Mouse (Mus musculus): Measurements from ENCODE around the gene Cmtm1. TPM values are rescaled to one million over a fixed set of nuclear protein-coding genes. Genes with fewer than 3 reads are reported as not detected.
"Not testable (repeated sequence)": the region's sequence is repeated elsewhere in the genome, so short reads cannot be mapped to it uniquely, and the experiment has no call there.

Gene Cmtm1
- polyA plus RNA-seq, 1 experiment, result 14.7 TPM

- Histone ChIP-seq H3K27ac (ENCODE audit: control insufficient read depth, insufficient read depth, low read depth, low read length) (no peak overlapping the region), H3K4me1 (ENCODE audit: control insufficient read depth, insufficient read depth, low read length) (peaks cover 8% of the 10 kb centered on the region), H3K27me3 (ENCODE audit: control insufficient read depth, insufficient read depth, low read length) (no peaks in the 10 kb centered on the region), H3K4me3 (ENCODE audit: control insufficient read depth, low read depth, low read length) (no peak overlapping the region), H3K36me3 (ENCODE audit: control insufficient read depth, insufficient read depth, low read length) (no peaks in the 10 kb centered on the region)
- TF ChIP-seq CTCF (IDR thresholded peaks at IDR 0.05; ENCODE audit: control insufficient read depth, insufficient read depth, insufficient replicate concordance, low read depth, low read length), result peak; percentile 39; the same call in 1 of the 2 replicates
- TF ChIP-seq POLR2A (IDR thresholded peaks at IDR 0.05; ENCODE audit: control insufficient read depth, low read depth, low read length), result no peak
These were observed 3.4 kb upstream of the Cmtm1 start for GRCm38 (mm10) chr8:104313311-104313710.

GRCm38 (mm10) chr8:104312023-104312422 lies 2.1 kb upstream of the Cmtm1 start:
- H3K4me1 ChIP-seq (ENCODE audit: control insufficient read depth, insufficient read depth, low read length); H3K27ac ChIP-seq (ENCODE audit: control insufficient read depth, insufficient read depth, low read depth, low read length); H3K27me3 ChIP-seq (ENCODE audit: control insufficient read depth, insufficient read depth, low read length); H3K4me3 ChIP-seq (ENCODE audit: control insufficient read depth, low read depth, low read length); H3K36me3 ChIP-seq (ENCODE audit: control insufficient read depth, insufficient read depth, low read length): not testable (repeated sequence)

GRCm38 (mm10) chr8:104308341-104308740 lies 1.6 kb downstream of the Cmtm1 start:
- H3K4me3 ChIP-seq (ENCODE audit: control insufficient read depth, low read depth, low read length); H3K36me3 ChIP-seq (ENCODE audit: control insufficient read depth, insufficient read depth, low read length); H3K27me3 ChIP-seq (ENCODE audit: control insufficient read depth, insufficient read depth, low read length); H3K4me1 ChIP-seq (ENCODE audit: control insufficient read depth, insufficient read depth, low read length); H3K27ac ChIP-seq (ENCODE audit: control insufficient read depth, insufficient read depth, low read depth, low read length): not testable (repeated sequence)

GRCm38 (mm10) chr8:104304962-104305361 lies 5.0 kb downstream of the Cmtm1 start:
- Histone ChIP-seq H3K27me3 (ENCODE audit: control insufficient read depth, insufficient read depth, low read length) (no peaks in the 10 kb centered on the region), H3K36me3 (ENCODE audit: control insufficient read depth, insufficient read depth, low read length) (no peaks in the 10 kb centered on the region), H3K4me1 (ENCODE audit: control insufficient read depth, insufficient read depth, low read length) (peaks cover 3% of the 10 kb centered on the region), H3K27ac (ENCODE audit: control insufficient read depth, insufficient read depth, low read depth, low read length) (no peak overlapping the region), H3K4me3 (ENCODE audit: control insufficient read depth, low read depth, low read length) (no peak overlapping the region)
- TF ChIP-seq CTCF (IDR thresholded peaks at IDR 0.05; ENCODE audit: control insufficient read depth, insufficient read depth, insufficient replicate concordance, low read depth, low read length) (no peak), POLR2A (IDR thresholded peaks at IDR 0.05; ENCODE audit: control insufficient read depth, low read depth, low read length) (no peak)

- H3K36me3 ChIP-seq (ENCODE audit: control insufficient read depth, insufficient read depth, low read length); H3K27ac ChIP-seq (ENCODE audit: control insufficient read depth, insufficient read depth, low read depth, low read length); H3K4me1 ChIP-seq (ENCODE audit: control insufficient read depth, insufficient read depth, low read length); H3K27me3 ChIP-seq (ENCODE audit: control insufficient read depth, insufficient read depth, low read length); H3K4me3 ChIP-seq (ENCODE audit: control insufficient read depth, low read depth, low read length): not testable (repeated sequence)
These were observed 7.4 kb downstream of the Cmtm1 start for GRCm38 (mm10) chr8:104302536-104302935.

- H3K36me3 ChIP-seq (ENCODE audit: control insufficient read depth, insufficient read depth, low read length); H3K27me3 ChIP-seq (ENCODE audit: control insufficient read depth, insufficient read depth, low read length); H3K27ac ChIP-seq (ENCODE audit: control insufficient read depth, insufficient read depth, low read depth, low read length); H3K4me1 ChIP-seq (ENCODE audit: control insufficient read depth, insufficient read depth, low read length); H3K4me3 ChIP-seq (ENCODE audit: control insufficient read depth, low read depth, low read length): not testable (repeated sequence)
These were observed 8.4 kb downstream of the Cmtm1 start for GRCm38 (mm10) chr8:104301577-104301976.

- H3K4me3 ChIP-seq (ENCODE audit: control insufficient read depth, low read depth, low read length), result no peak overlapping the region; the same call in 1 of the 2 replicates
- no peaks in the 10 kb centered on the region for H3K27me3 ChIP-seq (ENCODE audit: control insufficient read depth, insufficient read depth, low read length)
- no peak overlapping the region for H3K27ac ChIP-seq (ENCODE audit: control insufficient read depth, insufficient read depth, low read depth, low read length)
- no peaks in the 10 kb centered on the region; the same call in 1 of the 2 replicates for H3K36me3 ChIP-seq (ENCODE audit: control insufficient read depth, insufficient read depth, low read length)
- peaks cover 7% of the 10 kb centered on the region for H3K4me1 ChIP-seq (ENCODE audit: control insufficient read depth, insufficient read depth, low read length)
- TF ChIP-seq CTCF (IDR thresholded peaks at IDR 0.05; ENCODE audit: control insufficient read depth, insufficient read depth, insufficient replicate concordance, low read depth, low read length) (no peak), POLR2A (IDR thresholded peaks at IDR 0.05; ENCODE audit: control insufficient read depth, low read depth, low read length) (no peak)
These were observed 15.5 kb downstream of the Cmtm1 start for GRCm38 (mm10) chr8:104294396-104294795.

GRCm38 (mm10) chr8:104293081-104293480 lies 16.9 kb downstream of the Cmtm1 start, which contains the start of gene Cmtm2a:
Cmtm2a (minus strand) TSS chr8:104293181.
- H3K4me3 ChIP-seq (ENCODE audit: control insufficient read depth, low read depth, low read length), result peak within 1 kb of the TSS; percentile 76
- H3K27ac ChIP-seq (ENCODE audit: control insufficient read depth, insufficient read depth, low read depth, low read length), result peak within 1 kb of the TSS; percentile 75
- TF ChIP-seq POLR2A (IDR thresholded peaks at IDR 0.05; ENCODE audit: control insufficient read depth, low read depth, low read length), result peak; percentile 21; the same call in 1 of the 2 replicates
- H3K27me3 ChIP-seq (ENCODE audit: control insufficient read depth, insufficient read depth, low read length); H3K36me3 ChIP-seq (ENCODE audit: control insufficient read depth, insufficient read depth, low read length); H3K4me1 ChIP-seq (ENCODE audit: control insufficient read depth, insufficient read depth, low read length): not testable (repeated sequence)
